Mouse (Mus musculus) myocyte (in vitro differentiated cells): ENCODE measurements around the gene Esrrg. TPM values are rescaled to one million over a fixed set of nuclear protein-coding genes. Genes with fewer than 3 reads are reported as not detected.

Source experiments
- H3K27me3 ChIP-seq: one replicate; pipeline ENCODE4 v1.6.1; 2011; ENCODE audit not compliant: control insufficient read depth, insufficient read depth, insufficient read length
- H3K36me3 ChIP-seq: one replicate; pipeline ENCODE4 v1.6.1; 2011; ENCODE audit not compliant: control insufficient read depth, insufficient read depth
- H3K4me2 ChIP-seq: one replicate; pipeline ENCODE4 v1.6.1; 2011; ENCODE audit warnings: low read depth, control low read depth
- H3K4me3 ChIP-seq: one replicate; pipeline ENCODE4 v1.5.1; 2011; ENCODE audit warnings: mild to moderate bottlenecking, control low read depth, moderate library complexity
- H3K79me2 ChIP-seq: one replicate; pipeline ENCODE4 v1.6.1; 2011; ENCODE audit not compliant: control insufficient read depth, insufficient read depth
- H3ac ChIP-seq: one replicate; pipeline ENCODE4 v1.6.1; 2011; ENCODE audit not compliant: control insufficient read depth, insufficient read length
- CEBPB ChIP-seq: IDR thresholded peaks from 2 replicates; pipeline ENCODE4 v1.6.1; 2011; ENCODE audit warnings: mild to moderate bottlenecking, moderate library complexity; ENCODE audit not compliant: poor library complexity, insufficient read depth, severe bottlenecking
- E2F4 ChIP-seq: IDR thresholded peaks from one replicate; pipeline ENCODE4 v1.6.1; 2011; ENCODE audit warnings: mild to moderate bottlenecking, control low read depth, moderate library complexity; ENCODE audit not compliant: insufficient read depth
- MAX ChIP-seq: IDR thresholded peaks from one replicate; pipeline ENCODE4 v1.6.1; 2011; ENCODE audit warnings: low read depth, mild to moderate bottlenecking, control low read depth
- MYOD1 ChIP-seq, 3 experiments: IDR thresholded peaks; one replicate each; pipeline ENCODE4 v1.6.1; 2011; ENCODE audit warnings: control low read depth in 2 of 3, low read depth in 2 of 3, mild to moderate bottlenecking in 2 of 3, moderate library complexity in 1 of 3; ENCODE audit not compliant: insufficient read length in 2 of 3, control insufficient read depth in 1 of 3
- MYOG ChIP-seq, 3 experiments: IDR thresholded peaks; one replicate each; pipeline ENCODE4 v1.6.1; 2011; ENCODE audit warnings: control low read depth in 2 of 3, low read depth in 2 of 3, mild to moderate bottlenecking in 2 of 3; ENCODE audit not compliant: insufficient read length in 2 of 3, control insufficient read depth in 1 of 3, insufficient read depth in 1 of 3
- POLR2A ChIP-seq: IDR thresholded peaks from one replicate; pipeline ENCODE4 v1.6.1; 2011; ENCODE audit warnings: low read depth, mild to moderate bottlenecking, control low read depth, moderate library complexity; ENCODE audit not compliant: insufficient read length
- POLR2AphosphoS2 ChIP-seq: IDR thresholded peaks from one replicate; pipeline ENCODE4 v1.6.1; 2011; ENCODE audit warnings: low read depth, control low read depth; ENCODE audit not compliant: insufficient read length
- REST ChIP-seq: IDR thresholded peaks from one replicate; pipeline ENCODE4 v1.6.1; 2011; ENCODE audit warnings: mild to moderate bottlenecking, control low read depth, moderate library complexity; ENCODE audit not compliant: insufficient read depth, insufficient read length
- SRF ChIP-seq: IDR thresholded peaks from one replicate; pipeline ENCODE4 v1.6.1; 2011; ENCODE audit warnings: low read depth; ENCODE audit not compliant: control insufficient read depth, insufficient read length
- TCF12 ChIP-seq: IDR thresholded peaks from one replicate; pipeline ENCODE4 v1.6.1; 2011; ENCODE audit warnings: mild to moderate bottlenecking, control low read depth; ENCODE audit not compliant: poor library complexity, insufficient read depth, severe bottlenecking
- TCF3 ChIP-seq: IDR thresholded peaks from one replicate; pipeline ENCODE4 v1.6.1; 2011; ENCODE audit warnings: low read depth, control low read depth; ENCODE audit not compliant: insufficient read length
- USF1 ChIP-seq: IDR thresholded peaks from one replicate; pipeline ENCODE4 v1.6.1; 2011; ENCODE audit warnings: low read depth, mild to moderate bottlenecking, control low read depth, moderate library complexity
- polyA plus RNA-seq: library from polyadenylated mRNA; unstranded; fragments of >200 nt; fragmentation: generic; extraction: Trizol; gene quantifications from one replicate; pipeline ENCODE4 v1.2.1, GENCODE M21; 2012; ENCODE audit warnings: missing spikeins

The Esrrg gene
- polyA plus RNA-seq, 1 experiment, result 0.20 TPM

GRCm38 (mm10) chr1:187742071-187742470 is 133.5 kb downstream of the Esrrg start:
- no peak overlapping the region for H3K4me3 ChIP-seq
- no peaks in the 10 kb centered on the region for H3K36me3 ChIP-seq
- H3K4me2 ChIP-seq, result no peak overlapping the region
- no peaks in the 10 kb centered on the region for H3K27me3 ChIP-seq
- no peaks in the 10 kb centered on the region for H3K79me2 ChIP-seq
- TF ChIP-seq REST, result no peak
- TF ChIP-seq TCF12, result no peak
- no peak for TF ChIP-seq POLR2A
- TF ChIP-seq TCF3, result no peak
- no peak for TF ChIP-seq MAX
- TF ChIP-seq SRF, result no peak
- no peak for TF ChIP-seq POLR2AphosphoS2
- TF ChIP-seq MYOG (IDR thresholded peaks at IDR 0.05; ENCODE audit: control insufficient read depth in 1 of 3, insufficient read depth in 1 of 3, insufficient read length in 2 of 3, low read depth in 2 of 3), result no peak
- no peak for TF ChIP-seq CEBPB
- TF ChIP-seq USF1, result no peak
- no peak for TF ChIP-seq E2F4
- no peak for TF ChIP-seq MYOD1 (IDR thresholded peaks at IDR 0.05; ENCODE audit: control insufficient read depth in 1 of 3, insufficient read length in 2 of 3, low read depth in 2 of 3)
- H3ac ChIP-seq, result no peak overlapping the region

GRCm38 (mm10) chr1:187749294-187749693 is 140.7 kb downstream of the Esrrg start:
- no peaks in the 10 kb centered on the region for H3K27me3 ChIP-seq
- no peaks in the 10 kb centered on the region for H3K79me2 ChIP-seq
- H3ac ChIP-seq, result no peak overlapping the region
- H3K36me3 ChIP-seq, result no peaks in the 10 kb centered on the region
- no peak overlapping the region for H3K4me3 ChIP-seq
- H3K4me2 ChIP-seq, result no peak overlapping the region
- TF ChIP-seq TCF12 (no peak), SRF (no peak), USF1 (no peak), MAX (no peak), E2F4 (no peak), TCF3 (no peak), REST (no peak), MYOG (IDR thresholded peaks at IDR 0.05; ENCODE audit: control insufficient read depth in 1 of 3, insufficient read depth in 1 of 3, insufficient read length in 2 of 3, low read depth in 2 of 3) (no peak)

DNA sequence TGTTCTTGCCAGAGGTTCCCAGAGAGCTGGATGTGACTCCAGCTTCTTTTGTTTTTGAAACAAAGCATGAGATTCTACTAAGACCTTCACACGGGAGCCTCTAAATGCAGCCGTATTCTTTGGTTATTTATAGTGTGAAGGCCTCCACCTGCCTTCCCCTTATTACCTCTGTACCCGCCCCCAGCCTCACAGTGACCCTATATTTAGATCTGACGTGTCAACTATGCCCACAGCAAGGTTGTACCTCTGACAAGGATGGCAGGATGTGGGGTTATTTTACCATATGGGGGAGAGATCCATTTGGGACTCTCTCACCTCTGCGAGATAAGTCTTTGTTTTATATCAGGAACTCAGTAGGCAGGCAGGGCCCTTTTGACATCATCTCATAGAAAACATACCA is 141.3 kb downstream of the Esrrg start:
- TF ChIP-seq MYOD1 (IDR thresholded peaks at IDR 0.05; ENCODE audit: control insufficient read depth in 1 of 3, insufficient read length in 2 of 3, low read depth in 2 of 3), result no peak
- TF ChIP-seq POLR2AphosphoS2, result no peak
- TF ChIP-seq REST, result no peak
- no peak for TF ChIP-seq USF1
- no peak for TF ChIP-seq TCF3
- no peak for TF ChIP-seq MYOG (IDR thresholded peaks at IDR 0.05; ENCODE audit: control insufficient read depth in 1 of 3, insufficient read depth in 1 of 3, insufficient read length in 2 of 3, low read depth in 2 of 3)
- TF ChIP-seq CEBPB, result no peak
- no peak for TF ChIP-seq E2F4
- no peak for TF ChIP-seq MAX
- no peak for TF ChIP-seq POLR2A
- TF ChIP-seq SRF, result no peak
- no peak for TF ChIP-seq TCF12
- no peak overlapping the region for H3K4me2 ChIP-seq
- H3K27me3 ChIP-seq, result no peaks in the 10 kb centered on the region
- H3K79me2 ChIP-seq, result no peaks in the 10 kb centered on the region
- H3ac ChIP-seq, result no peak overlapping the region
- no peak overlapping the region for H3K4me3 ChIP-seq
- H3K36me3 ChIP-seq, result no peaks in the 10 kb centered on the region

DNA sequence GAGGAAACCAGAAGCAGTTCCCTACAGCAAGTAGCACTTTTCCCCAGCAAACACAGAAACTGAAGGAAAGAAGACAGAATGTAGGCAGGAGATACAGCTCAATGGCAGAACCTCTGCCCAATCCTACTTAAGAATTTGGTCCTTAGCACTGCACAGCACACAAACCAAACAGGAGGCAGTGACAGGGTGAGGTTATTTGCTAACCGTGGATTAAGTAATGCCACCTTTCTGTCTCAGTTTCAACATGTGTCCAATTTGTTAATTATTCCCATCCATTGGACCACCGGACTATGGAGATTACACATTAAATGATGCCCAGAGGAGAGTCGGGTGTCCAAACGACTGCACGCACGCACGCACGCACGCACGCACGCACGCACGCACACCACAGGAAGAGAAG is 146.9 kb downstream of the Esrrg start:
- H3K4me3 ChIP-seq, result no peak overlapping the region
- no peak overlapping the region for H3ac ChIP-seq
- H3K79me2 ChIP-seq, result no peaks in the 10 kb centered on the region
- no peak overlapping the region for H3K4me2 ChIP-seq
- H3K27me3 ChIP-seq, result no peaks in the 10 kb centered on the region
- TF ChIP-seq TCF12, result no peak
- no peak for TF ChIP-seq MAX
- no peak for TF ChIP-seq TCF3
- no peak for TF ChIP-seq MYOD1 (IDR thresholded peaks at IDR 0.05; ENCODE audit: control insufficient read depth in 1 of 3, insufficient read length in 2 of 3, low read depth in 2 of 3)
- no peak for TF ChIP-seq REST
- no peak for TF ChIP-seq MYOG (IDR thresholded peaks at IDR 0.05; ENCODE audit: control insufficient read depth in 1 of 3, insufficient read depth in 1 of 3, insufficient read length in 2 of 3, low read depth in 2 of 3)
- no peak for TF ChIP-seq POLR2A
- no peak for TF ChIP-seq USF1
- TF ChIP-seq SRF, result no peak
- no peak for TF ChIP-seq E2F4
- no peaks in the 10 kb centered on the region for H3K36me3 ChIP-seq

GRCm38 (mm10) chr1:187757981-187758380 is 149.4 kb downstream of the Esrrg start:
- Histone ChIP-seq H3K79me2 (no peaks in the 10 kb centered on the region), H3K27me3 (no peaks in the 10 kb centered on the region), H3K36me3 (no peaks in the 10 kb centered on the region), H3ac (no peak overlapping the region), H3K4me3 (no peak overlapping the region), H3K4me2 (no peak overlapping the region)
- TF ChIP-seq TCF12 (no peak), MAX (no peak), REST (no peak), CEBPB (no peak), TCF3 (no peak), E2F4 (no peak), MYOD1 (IDR thresholded peaks at IDR 0.05; ENCODE audit: control insufficient read depth in 1 of 3, insufficient read length in 2 of 3, low read depth in 2 of 3) (no peak), SRF (no peak), POLR2AphosphoS2 (no peak), USF1 (no peak), POLR2A (no peak), MYOG (IDR thresholded peaks at IDR 0.05; ENCODE audit: control insufficient read depth in 1 of 3, insufficient read depth in 1 of 3, insufficient read length in 2 of 3, low read depth in 2 of 3) (no peak)
